Mouse (Mus musculus) left cerebral cortex, postnatal 4 days (tissue): ENCODE data around the gene Psmb6. TPM values are rescaled to one million over a fixed set of nuclear protein-coding genes. Genes with fewer than 3 reads are reported as not detected.
"Not testable (repeated sequence)": the region's sequence is repeated elsewhere in the genome, so short reads cannot be mapped to it uniquely, and the experiment has no call there.

ENCODE experiments used
- DNase-seq: peaks from one replicate; pipeline ENCODE4 v3.0.0-alpha.2; 2022
- intact Hi-C: fragments of 180-260 bp; cut with DNase I; formaldehyde crosslinking; loops from one replicate; pipeline ENCODE4 v1.15.1; 2025
- total RNA-seq, 2 experiments: library from RNA; stranded (reverse); gene quantifications; 2 replicates each; pipeline ENCODE4 v1.2.3; 2021

Psmb6 gene
- total RNA-seq, 2 experiments from 2014 or later, result 269 to 276 TPM

GRCm38 (mm10) chr11:70563470-70564275 lies 38.5 kb downstream of the Psmb6 start:
- peak; percentile 16 for DNase-seq
- intact Hi-C loops, result loop anchor here (5.0 kb wide), 1 partner anchor 39 kb away; no protein-coding TSS in a partner anchor

- DNase-seq, result no peak
- intact Hi-C loops, result loop anchor here (5.0 kb wide), 1 partner anchor 38 kb away; no protein-coding TSS in a partner anchor
Measured at GRCm38 (mm10) chr11:70564276-70564873, 39.2 kb downstream of the Psmb6 start.

GRCm38 (mm10) chr11:70566586-70566985 lies 41.4 kb downstream of the Psmb6 start:
- no peak for DNase-seq
- intact Hi-C loops, result no loop called here

DNA sequence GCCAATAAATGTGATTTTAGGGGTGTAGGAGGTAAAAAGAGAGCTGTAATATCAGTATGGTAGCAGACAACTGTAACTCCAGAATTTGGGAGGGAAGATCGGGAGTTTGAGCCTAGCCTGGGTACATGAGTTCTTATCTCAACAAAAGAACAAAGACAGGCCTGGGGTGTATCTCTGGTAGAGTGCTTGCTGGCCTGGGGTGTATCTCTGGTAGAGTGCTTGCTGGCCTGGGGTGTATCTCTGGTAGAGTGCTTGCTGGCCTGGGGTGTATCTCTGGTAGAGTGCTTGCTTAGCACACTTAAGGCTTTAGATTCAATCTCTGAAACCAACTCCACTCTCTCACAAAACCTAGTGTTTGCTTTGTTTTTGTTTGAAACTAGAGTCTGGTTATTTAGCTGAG lies 45.4 kb downstream of the Psmb6 start:
- intact Hi-C loops, DNase-seq: not testable (repeated sequence)

DNA sequence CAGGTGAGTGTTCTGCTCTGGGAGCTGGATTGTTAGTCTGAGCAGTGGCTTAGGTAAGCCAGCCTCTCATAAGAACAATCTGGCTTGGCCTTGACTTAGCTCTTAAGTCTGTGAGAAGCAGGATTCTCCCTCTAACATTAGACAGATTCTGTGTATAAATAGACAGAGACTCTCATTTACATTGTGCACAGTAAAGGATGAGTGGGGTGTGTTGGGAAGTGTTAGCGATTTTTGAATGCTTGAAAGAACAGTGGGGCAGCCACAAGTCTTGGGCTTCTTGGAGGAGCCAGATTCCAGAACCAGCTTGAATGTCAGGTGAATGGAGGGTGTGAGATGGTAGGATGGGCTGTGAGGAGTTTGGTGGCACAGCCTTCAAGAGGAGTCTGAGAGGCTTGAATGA lies 46.5 kb downstream of the Psmb6 start:
- intact Hi-C loops, result no loop called here
- DNase-seq, result no peak

DNA sequence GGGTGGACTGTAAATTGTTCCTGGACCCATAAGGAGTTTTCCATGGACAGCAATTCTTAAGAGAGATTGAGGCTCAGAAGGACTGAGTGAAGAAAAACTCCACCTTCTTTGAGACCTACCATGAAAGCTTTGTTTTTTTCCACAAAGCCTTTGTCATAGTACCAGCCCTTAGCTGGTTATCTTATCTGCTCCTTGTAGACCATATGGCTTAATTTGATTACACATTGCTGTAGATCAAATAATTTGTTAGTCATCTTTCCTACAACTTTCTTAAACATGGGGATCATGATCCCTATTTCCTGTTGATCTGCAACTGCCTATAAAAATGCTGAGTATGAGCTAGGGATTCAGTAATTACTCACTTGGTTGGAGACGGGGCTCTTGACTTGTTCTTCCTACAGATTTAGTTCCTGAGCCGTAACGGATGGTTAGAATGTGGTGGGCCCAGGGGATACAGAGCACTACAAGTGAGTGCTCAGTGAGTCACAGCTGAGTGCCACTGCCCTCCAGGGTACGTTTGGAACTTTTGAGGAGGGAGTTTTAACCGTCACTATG lies 47.3 kb downstream of the Psmb6 start:
- intact Hi-C loops, result no loop called here
- no peak for DNase-seq

DNA sequence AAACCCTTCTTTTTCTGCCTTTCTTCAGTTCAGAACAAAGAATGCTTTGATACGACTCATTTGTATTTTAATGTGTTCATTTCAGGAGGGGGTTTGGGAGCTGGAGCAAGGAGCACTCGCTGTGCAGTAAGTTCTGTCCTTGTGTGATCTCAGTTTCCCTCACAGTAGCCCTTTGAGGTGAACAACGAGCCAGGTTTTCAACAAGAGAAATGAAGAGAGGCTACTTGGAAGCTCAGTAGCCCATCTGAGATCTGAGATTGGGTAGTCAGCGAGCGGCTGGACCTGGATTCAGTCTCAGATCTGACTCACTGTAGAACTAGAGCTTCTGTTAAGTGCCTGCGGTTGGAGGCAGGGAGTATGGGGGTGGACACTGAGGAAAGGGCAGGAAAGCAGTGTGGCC lies 48.7 kb downstream of the Psmb6 start:
- intact Hi-C loops, result no loop called here

GRCm38 (mm10) chr11:70577201-70577600 lies 52.0 kb downstream of the Psmb6 start:
- intact Hi-C loops, result no loop called here
- no peak for DNase-seq

More for the DNA sequence above, 48.7 kb downstream of the Psmb6 start:
- no peak for DNase-seq

Other genes with a start within 250 kb of the Psmb6 start
- under 1 TPM; 0.26 to 0.42 TPM for gene Alox12e, start 202.7 kb upstream of the Psmb6 start, total RNA-seq
- not detected for gene Alox15, start 173.3 kb upstream of the Psmb6 start, total RNA-seq
- 10 to 100 TPM; 52.1 to 55.9 TPM for gene Pelp1, start 115.3 kb upstream of the Psmb6 start, total RNA-seq
- 10 to 100 TPM; 76.6 to 81.3 TPM for gene Arrb2, start 92.7 kb upstream of the Psmb6 start, total RNA-seq
- 10 to 100 TPM; 25.7 to 28.0 TPM for gene Med11, start 73.4 kb upstream of the Psmb6 start, total RNA-seq
- gene Zmynd15, start 65.9 kb upstream of the Psmb6 start, total RNA-seq, result 1 to 10 TPM; 1.2 to 3.7 TPM
- under 1 TPM; 0.68 to 0.91 TPM for gene Cxcl16, start 65.4 kb upstream of the Psmb6 start, total RNA-seq
- gene Tm4sf5, start 20.1 kb upstream of the Psmb6 start, total RNA-seq, result 1 to 10 TPM in 1 of 2 experiments, not detected in 1; 1.2 TPM
- under 1 TPM in 1 of 2 experiments, not detected in 1; 0.62 TPM for gene Vmo1, start 10.8 kb upstream of the Psmb6 start, total RNA-seq
- not detected for gene Gltpd2, start 6.2 kb upstream of the Psmb6 start, total RNA-seq
- gene Gm40193, start 7.6 kb downstream of the Psmb6 start, total RNA-seq, result not detected
- gene Pld2, start 14.7 kb downstream of the Psmb6 start, total RNA-seq, result 10 to 100 TPM; 32.1 to 34.2 TPM
- 100 to 1,000 TPM; 115 to 139 TPM for gene Mink1, start 37.5 kb downstream of the Psmb6 start, total RNA-seq
- gene 4930544D05Rik, start 90.5 kb downstream of the Psmb6 start, total RNA-seq, result not detected
- gene Chrne, start 93.8 kb downstream of the Psmb6 start, total RNA-seq, result not detected
- gene Gp1ba, start 113.8 kb downstream of the Psmb6 start, total RNA-seq, result under 1 TPM in 1 of 2 experiments, not detected in 1; 0.18 TPM
- gene Rnf167, start 121.9 kb downstream of the Psmb6 start, total RNA-seq, result 10 to 100 TPM; 52.1 to 52.3 TPM
- 10 to 100 TPM; 88.6 to 92.5 TPM for gene Slc25a11, start 122.1 kb downstream of the Psmb6 start, total RNA-seq
- 100 to 1,000 TPM; 319 to 321 TPM for gene Pfn1, start 129.3 kb downstream of the Psmb6 start, total RNA-seq
- gene Eno3, start 131.8 kb downstream of the Psmb6 start, total RNA-seq, result 1 to 10 TPM; 8.1 to 9.3 TPM
- gene Spag7, start 144.0 kb downstream of the Psmb6 start, total RNA-seq, result 10 to 100 TPM; 50.6 to 56.8 TPM
- gene Camta2, start 162.7 kb downstream of the Psmb6 start, total RNA-seq, result 10 to 100 TPM; 65.7 to 69.5 TPM
- under 1 TPM; 0.30 to 0.77 TPM for gene Inca1, start 174.8 kb downstream of the Psmb6 start, total RNA-seq
- gene Kif1c, start 175.2 kb downstream of the Psmb6 start, total RNA-seq, result 10 to 100 TPM; 35.1 to 35.5 TPM
- 10 to 100 TPM; 15.3 to 17.4 TPM for gene Zfp3, start 238.8 kb downstream of the Psmb6 start, total RNA-seq